Mouse (Mus musculus): ENCODE results near the gene Nme6. TPM values are rescaled to one million over a fixed set of nuclear protein-coding genes. Genes with fewer than 3 reads are reported as not detected.

The Nme6 gene
- polyA plus RNA-seq, 2 experiments: 50.5 to 57.8 TPM

- Histone ChIP-seq H3K36me3 (ENCODE audit: control insufficient read depth, insufficient read depth, low read length) (no peaks in the 10 kb centered on the region), H3K9me3 (ENCODE audit: control insufficient read depth, low read length) (no peaks in the 10 kb centered on the region), H3K9ac (ENCODE audit: low read depth, low read length, severe bottlenecking) (no peak overlapping the region), H3K4me2 (replicated peaks; ENCODE audit: low read depth, low read length, severe bottlenecking) (no peak overlapping the region), H3K4me1 (ENCODE audit: control insufficient read depth, insufficient read depth, low read length) (no peaks in the 10 kb centered on the region), H3K27ac (replicated peaks; ENCODE audit: low read depth, low read length) (no peak overlapping the region), H3K27me3 (ENCODE audit: control insufficient read depth, insufficient read depth, low read length) (no peaks in the 10 kb centered on the region), H3K4me3 (replicated peaks; ENCODE audit: low read length) (no peak overlapping the region)
- TF ChIP-seq POLR2A (IDR thresholded peaks at IDR 0.05; ENCODE audit: borderline replicate concordance, extremely low read depth, insufficient read depth, insufficient read length): no peak
- DNase-seq (ENCODE audit: low spot score) (no peak), ATAC-seq (ENCODE audit: low FRiP score, low read depth) (no peak)
- 40% methylated on average over 1 of the region's 1 CpGs for WGBS
Measured at GRCm38 (mm10) chr9:109806260-109806659, 26.3 kb upstream of the Nme6 start.

- no peaks in the 10 kb centered on the region for H3K9me3 ChIP-seq (ENCODE audit: control insufficient read depth, low read length)
- 66% methylated on average over 2 of the region's 2 CpGs for WGBS
- no peaks in the 10 kb centered on the region for H3K27me3 ChIP-seq (ENCODE audit: control insufficient read depth, insufficient read depth, low read length)
- H3K4me1 ChIP-seq (ENCODE audit: control insufficient read depth, insufficient read depth, low read length): no peaks in the 10 kb centered on the region
- TF ChIP-seq POLR2A (IDR thresholded peaks at IDR 0.05; ENCODE audit: borderline replicate concordance, extremely low read depth, insufficient read depth, insufficient read length): no peak
- H3K4me2 ChIP-seq (replicated peaks; ENCODE audit: low read depth, low read length, severe bottlenecking): no peak overlapping the region
- H3K4me3 ChIP-seq (replicated peaks; ENCODE audit: low read length): no peak overlapping the region
- H3K9ac ChIP-seq (ENCODE audit: low read depth, low read length, severe bottlenecking): no peak overlapping the region
- ATAC-seq (ENCODE audit: low FRiP score, low read depth): no peak
- DNase-seq (ENCODE audit: low spot score): no peak
- H3K36me3 ChIP-seq (ENCODE audit: control insufficient read depth, insufficient read depth, low read length): no peaks in the 10 kb centered on the region
- no peak overlapping the region for H3K27ac ChIP-seq (replicated peaks; ENCODE audit: low read depth, low read length)
Measured at GRCm38 (mm10) chr9:109806695-109807293, 25.8 kb upstream of the Nme6 start.

GRCm38 (mm10) chr9:109807898-109808297 lies 24.7 kb upstream of the Nme6 start:
- WGBS: 56% methylated on average over 3 of the region's 3 CpGs
- ATAC-seq (ENCODE audit: low FRiP score, low read depth) (no peak), DNase-seq (ENCODE audit: low spot score) (no peak)
- TF ChIP-seq POLR2A (IDR thresholded peaks at IDR 0.05; ENCODE audit: borderline replicate concordance, extremely low read depth, insufficient read depth, insufficient read length): no peak
- Histone ChIP-seq H3K4me1 (ENCODE audit: control insufficient read depth, insufficient read depth, low read length) (no peaks in the 10 kb centered on the region), H3K27ac (replicated peaks; ENCODE audit: low read depth, low read length) (no peak overlapping the region), H3K27me3 (ENCODE audit: control insufficient read depth, insufficient read depth, low read length) (no peaks in the 10 kb centered on the region), H3K9ac (ENCODE audit: low read depth, low read length, severe bottlenecking) (no peak overlapping the region), H3K4me2 (replicated peaks; ENCODE audit: low read depth, low read length, severe bottlenecking) (no peak overlapping the region), H3K36me3 (ENCODE audit: control insufficient read depth, insufficient read depth, low read length) (no peaks in the 10 kb centered on the region), H3K4me3 (replicated peaks; ENCODE audit: low read length) (no peak overlapping the region), H3K9me3 (ENCODE audit: control insufficient read depth, low read length) (no peaks in the 10 kb centered on the region)

GRCm38 (mm10) chr9:109811980-109812379 lies 20.6 kb upstream of the Nme6 start, which contains the start of gene Spink8:
TSS of gene Spink8 (plus strand) at chr9:109812280.
- Histone ChIP-seq H3K9me3 (ENCODE audit: control insufficient read depth, low read length) (no peaks in the 10 kb centered on the region), H3K27me3 (ENCODE audit: control insufficient read depth, insufficient read depth, low read length) (no peaks in the 10 kb centered on the region), H3K4me3 (replicated peaks; ENCODE audit: low read length) (no peak within 1 kb of the TSS), H3K9ac (ENCODE audit: low read depth, low read length, severe bottlenecking) (no peak within 1 kb of the TSS), H3K4me1 (ENCODE audit: control insufficient read depth, insufficient read depth, low read length) (no peaks in the 10 kb centered on the region), H3K4me2 (replicated peaks; ENCODE audit: low read depth, low read length, severe bottlenecking) (no peak within 1 kb of the TSS), H3K36me3 (ENCODE audit: control insufficient read depth, insufficient read depth, low read length) (no peaks in the 10 kb centered on the region), H3K27ac (replicated peaks; ENCODE audit: low read depth, low read length) (no peak within 1 kb of the TSS)
- no peak for ATAC-seq (ENCODE audit: low FRiP score, low read depth)
- no peak for DNase-seq (ENCODE audit: low spot score)
- TF ChIP-seq POLR2A (IDR thresholded peaks at IDR 0.05; ENCODE audit: borderline replicate concordance, extremely low read depth, insufficient read depth, insufficient read length): no peak
- 49% methylated on average over 1 of the region's 1 CpGs for WGBS

- H3K36me3 ChIP-seq (ENCODE audit: control insufficient read depth, insufficient read depth, low read length): no peaks in the 10 kb centered on the region
- no peaks in the 10 kb centered on the region for H3K9me3 ChIP-seq (ENCODE audit: control insufficient read depth, low read length)
- no peaks in the 10 kb centered on the region for H3K27me3 ChIP-seq (ENCODE audit: control insufficient read depth, insufficient read depth, low read length)
- no peak for DNase-seq (ENCODE audit: low spot score)
- no peaks in the 10 kb centered on the region for H3K4me1 ChIP-seq (ENCODE audit: control insufficient read depth, insufficient read depth, low read length)
- WGBS: 61% methylated on average over 7 of the region's 7 CpGs
- TF ChIP-seq POLR2A (IDR thresholded peaks at IDR 0.05; ENCODE audit: borderline replicate concordance, extremely low read depth, insufficient read depth, insufficient read length): no peak
- no peak overlapping the region for H3K4me2 ChIP-seq (replicated peaks; ENCODE audit: low read depth, low read length, severe bottlenecking)
- no peak overlapping the region for H3K4me3 ChIP-seq (replicated peaks; ENCODE audit: low read length)
- H3K27ac ChIP-seq (replicated peaks; ENCODE audit: low read depth, low read length): no peak overlapping the region
- no peak overlapping the region for H3K9ac ChIP-seq (ENCODE audit: low read depth, low read length, severe bottlenecking)
- ATAC-seq (ENCODE audit: low FRiP score, low read depth): no peak
Measured at GRCm38 (mm10) chr9:109813424-109813823, 19.1 kb upstream of the Nme6 start.

All from limb, embryonic 14.5 days (tissue).